8 mouse cellular contexts compared by ENCODE assay signal in genomic region chr10:73821657-73822583, GRCm38 (mm10).
DNase-seq lines count a peak whose midpoint lies in the region; ATAC-seq lines count a peak whose summit lies in the region.

No protein-coding gene starts in this region.

- H3K9me3 ChIP-seq in forebrain, embryonic 14.5 days (replicated peaks; ENCODE audit: control insufficient read depth, low read length) = no peaks in the 10 kb centered on the region

- peak overlapping the region; percentile 55 for H3K4me2 ChIP-seq in forebrain, embryonic 14.5 days (ENCODE audit: low read length)

- no peak overlapping the region; the same call in 1 of the 2 replicates for H3K27ac ChIP-seq in forebrain, embryonic 14.5 days (ENCODE audit: low read depth, low read length)

- no peaks in the 10 kb centered on the region for H3K27me3 ChIP-seq in forebrain, embryonic 14.5 days (replicated peaks; ENCODE audit: control insufficient read depth, insufficient read depth, low read length)

- peak overlapping the region; percentile 24 for H3K4me3 ChIP-seq in forebrain, embryonic 14.5 days (ENCODE audit: low read depth, low read length)

- intact Hi-C loops in left cerebral cortex, postnatal 10 days (cut with DNase I) = no loop called here

- no peaks in the 10 kb centered on the region for H3K36me3 ChIP-seq in forebrain, embryonic 14.5 days (ENCODE audit: control insufficient read depth, insufficient read depth, low read length)

- ATAC-seq in forebrain, embryonic 14.5 days = peak; percentile 91

- DNase-seq in MN1 (ENCODE audit: low spot score) = peak; percentile 72
- peak; percentile 15 for DNase-seq in cerebellum, adult 11 months
- peak; percentile 87 for DNase-seq in forebrain, embryonic 14.5 days (ENCODE audit: low spot score)
- peak; percentile 18 to 19 for DNase-seq in left cerebral cortex, postnatal 10 days (ENCODE audit: extremely low spot score in 1 of 2, low spot score in 2 of 2)
- DNase-seq in right cerebral cortex, adult 18-20 months = peak; percentile 30
- DNase-seq in ovary, postnatal 36 days (ENCODE audit: low spot score) = no peak
- DNase-seq in urinary bladder, postnatal 25 days (ENCODE audit: low spot score) = no peak
- DNase-seq in spleen, postnatal 14 days (ENCODE audit: low spot score in 2 of 2) = no peak

- H3K9ac ChIP-seq in forebrain, embryonic 14.5 days (ENCODE audit: low read length) = peak overlapping the region; percentile 40; the same call in 1 of the 2 replicates

- H3K4me1 ChIP-seq in forebrain, embryonic 14.5 days (ENCODE audit: control insufficient read depth, insufficient read depth, low read length) = peaks cover 6% of the 10 kb centered on the region

- whole genome bisulfite sequencing in forebrain, embryonic 14.5 days = 13% methylated on average over 22 of the region's 22 CpGs

Comparison
In these comparisons a context has a peak if more than half of its experiments do, and no peak if none do; other contexts are left out.
1. DNase-seq: peak in MN1 (single experiment), cerebellum, adult 11 months (single experiment), forebrain, embryonic 14.5 days (single experiment), left cerebral cortex, postnatal 10 days (2 of 2) and right cerebral cortex, adult 18-20 months (single experiment); none in ovary, postnatal 36 days (single experiment), urinary bladder, postnatal 25 days (single experiment) and spleen, postnatal 14 days (0 of 2).